Mouse (Mus musculus) intestine, postnatal 0 days (tissue): ENCODE results near the gene Wdr74. TPM values are rescaled to one million over a fixed set of nuclear protein-coding genes. Genes with fewer than 3 reads are reported as not detected.

Source experiments
- ATAC-seq: fragments of 200-750 bp; cut with Nextera tagmentation; 2 replicates; pipeline ENCODE4 v1.8.0; 2017; ENCODE audit warnings: mild to moderate bottlenecking, moderate TSS enrichment, moderate library complexity
- H3K27ac ChIP-seq: fragments of 300-500 bp; sonication (generic); 2 replicates; pipeline ENCODE4 v1.5.1; 2014; ENCODE audit warnings: mild to moderate bottlenecking, low read depth, low read length, moderate library complexity
- H3K27me3 ChIP-seq: fragments of 300-500 bp; sonication (generic); replicated peaks from 2 replicates; pipeline ENCODE4 v1.6.1; 2014; ENCODE audit warnings: low read length, mixed read lengths; ENCODE audit not compliant: control insufficient read depth, insufficient read depth
- H3K36me3 ChIP-seq: fragments of 300-500 bp; sonication (generic); 2 replicates; pipeline ENCODE4 v1.6.1; 2014; ENCODE audit warnings: mild to moderate bottlenecking, moderate library complexity; ENCODE audit not compliant: control insufficient read depth, insufficient read depth
- H3K4me1 ChIP-seq: fragments of 300-500 bp; sonication (generic); replicated peaks from 2 replicates; pipeline ENCODE4 v1.6.1; 2014; ENCODE audit warnings: antibody characterized with exemption, low read length, mixed read lengths; ENCODE audit not compliant: control insufficient read depth, insufficient read depth
- H3K4me2 ChIP-seq: fragments of 300-500 bp; sonication (generic); replicated peaks from 2 replicates; pipeline ENCODE4 v1.6.1; 2014; ENCODE audit warnings: low read depth, mild to moderate bottlenecking, moderate library complexity
- H3K4me3 ChIP-seq: fragments of 300-500 bp; sonication (generic); 2 replicates; pipeline ENCODE4 v1.5.1; 2014; ENCODE audit warnings: low read depth, low read length
- H3K9ac ChIP-seq: fragments of 300-500 bp; sonication (generic); 2 replicates; pipeline ENCODE4 v1.6.1; 2014; ENCODE audit warnings: mild to moderate bottlenecking, low read depth, low read length
- H3K9me3 ChIP-seq: fragments of 300-500 bp; sonication (generic); 2 replicates; pipeline ENCODE4 v1.6.1; 2016; ENCODE audit warnings: mixed run types; ENCODE audit not compliant: control insufficient read depth
- CTCF ChIP-seq: sonication (generic); IDR thresholded peaks from 2 replicates; pipeline ENCODE4 v1.5.1; 2016; ENCODE audit warnings: low read depth, mild to moderate bottlenecking, control low read depth, antibody characterized with exemption, moderate library complexity
- WGBS: fragments of 180-500 bp; shearing (Covaris S2); extraction: QIAGEN DNeasy Blood & Tissue Kit; methylation state at CpG from one replicate; pipeline ENCODE4 v1.1.7; 2014; 5-methylcytosine and 5-hydroxymethylcytosine counted together
- polyA plus RNA-seq: library from polyadenylated mRNA; unstranded; fragments of >200 nt; fragmentation: Nextera tagmentation; extraction: Ambion mirVana; gene quantifications from 2 replicates; pipeline ENCODE4 v1.2.1, GENCODE M21; 2015

The Wdr74 gene
- polyA plus RNA-seq, 1 experiment from 2014 or later, result 33.4 TPM

DNA sequence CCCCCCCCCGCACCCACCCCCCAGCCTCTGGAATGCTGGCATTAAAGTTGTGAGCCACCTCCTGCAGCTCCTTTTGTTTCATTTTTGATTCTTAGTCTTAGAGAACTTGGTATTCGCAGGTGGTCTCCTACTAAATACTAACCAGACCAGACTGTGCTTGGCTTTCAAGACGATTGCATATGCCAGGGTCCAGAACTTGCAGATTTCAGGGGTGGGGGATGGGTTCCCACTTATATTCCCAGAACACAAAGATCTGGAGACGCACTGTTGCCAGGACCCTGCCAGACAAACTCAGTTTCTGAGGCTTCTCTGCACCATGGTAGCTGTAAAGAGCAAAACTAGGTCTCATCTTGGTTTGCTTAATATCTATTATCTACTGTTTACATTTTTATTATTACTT, 32.1 kb upstream of the Wdr74 start:
- Histone ChIP-seq H3K36me3 (peaks cover 25% of the 10 kb centered on the region), H3K4me3 (no peak overlapping the region), H3K4me2 (no peak overlapping the region), H3K4me1 (no peaks in the 10 kb centered on the region), H3K9me3 (no peaks in the 10 kb centered on the region), H3K9ac (no peak overlapping the region), H3K27me3 (no peaks in the 10 kb centered on the region), H3K27ac (no peak overlapping the region)
- 75% methylated on average over 3 of the region's 4 CpGs for WGBS
- TF ChIP-seq CTCF, result no peak
- ATAC-seq, result no peak

- no peak overlapping the region for H3K4me2 ChIP-seq
- TF ChIP-seq CTCF, result no peak
- H3K9me3 ChIP-seq, result no peaks in the 10 kb centered on the region
- H3K9ac ChIP-seq, result no peak overlapping the region
- 73% methylated on average over 6 of the region's 6 CpGs for WGBS
- no peak overlapping the region for H3K4me3 ChIP-seq
- ATAC-seq, result no peak
- no peaks in the 10 kb centered on the region for H3K27me3 ChIP-seq
- peaks cover 41% of the 10 kb centered on the region for H3K36me3 ChIP-seq
- H3K4me1 ChIP-seq, result no peaks in the 10 kb centered on the region
- no peak overlapping the region for H3K27ac ChIP-seq
Measured at GRCm38 (mm10) chr19:8705026-8705708, 30.5 kb upstream of the Wdr74 start.

GRCm38 (mm10) chr19:8706132-8706667, 29.4 kb upstream of the Wdr74 start:
- Histone ChIP-seq H3K4me2 (no peak overlapping the region), H3K4me1 (no peaks in the 10 kb centered on the region), H3K4me3 (no peak overlapping the region), H3K27ac (no peak overlapping the region), H3K9me3 (no peaks in the 10 kb centered on the region), H3K27me3 (no peaks in the 10 kb centered on the region), H3K36me3 (peaks cover 48% of the 10 kb centered on the region), H3K9ac (no peak overlapping the region)
- ATAC-seq, result no peak
- no peak for TF ChIP-seq CTCF
- WGBS, result 71% methylated on average over 7 of the region's 7 CpGs

- 90% methylated on average over 7 of the region's 7 CpGs for WGBS
- Histone ChIP-seq H3K4me3 (no peak overlapping the region), H3K4me1 (no peaks in the 10 kb centered on the region), H3K27ac (no peak overlapping the region), H3K36me3 (peaks cover 48% of the 10 kb centered on the region), H3K4me2 (no peak overlapping the region), H3K27me3 (no peaks in the 10 kb centered on the region), H3K9me3 (no peaks in the 10 kb centered on the region), H3K9ac (no peak overlapping the region)
- no peak for ATAC-seq
- no peak for TF ChIP-seq CTCF
Measured at GRCm38 (mm10) chr19:8706930-8707329, 28.7 kb upstream of the Wdr74 start.

DNA sequence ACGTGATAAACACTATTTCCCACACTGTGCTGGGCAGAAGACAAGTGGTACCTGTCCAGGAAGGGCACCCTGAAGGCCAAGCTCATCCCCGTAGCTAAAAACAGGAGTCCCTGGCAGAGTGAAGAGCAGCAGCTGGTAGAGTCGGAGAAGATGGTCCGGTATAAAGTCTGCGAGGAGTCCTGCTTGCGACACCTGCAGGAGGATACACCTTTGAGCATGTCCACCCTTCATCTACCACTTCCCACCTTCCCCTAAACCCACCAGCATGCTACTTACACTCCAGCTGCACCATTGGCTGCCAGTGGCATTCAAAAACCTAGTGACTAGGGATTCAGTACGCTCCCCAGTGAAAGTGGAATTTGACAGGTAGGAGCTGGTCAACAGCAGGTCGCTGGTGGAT, 26.7 kb upstream of the Wdr74 start:
- Histone ChIP-seq H3K4me1 (no peaks in the 10 kb centered on the region), H3K36me3 (peaks cover 48% of the 10 kb centered on the region), H3K9me3 (no peaks in the 10 kb centered on the region), H3K27me3 (no peaks in the 10 kb centered on the region), H3K9ac (no peak overlapping the region), H3K4me2 (no peak overlapping the region), H3K4me3 (no peak overlapping the region), H3K27ac (no peak overlapping the region; the same call in 1 of the 2 replicates)
- no peak for ATAC-seq
- TF ChIP-seq CTCF, result no peak
- 89% methylated on average over 8 of the region's 8 CpGs for WGBS

- ATAC-seq, result no peak
- Histone ChIP-seq H3K27ac (no peak overlapping the region; the same call in 1 of the 2 replicates), H3K4me2 (peak overlapping the region; percentile 69), H3K4me1 (no peaks in the 10 kb centered on the region), H3K4me3 (no peak overlapping the region; the same call in 1 of the 2 replicates), H3K27me3 (no peaks in the 10 kb centered on the region), H3K36me3 (peaks cover 48% of the 10 kb centered on the region), H3K9me3 (no peaks in the 10 kb centered on the region), H3K9ac (no peak overlapping the region)
- WGBS, result 74% methylated on average over 2 of the region's 2 CpGs
- no peak for TF ChIP-seq CTCF
Measured at GRCm38 (mm10) chr19:8710057-8710456, 25.6 kb upstream of the Wdr74 start.
